Comparison of ENCODE assay signal across 13 mouse cellular contexts in genomic region chr13:37436267-37437013, GRCm38 (mm10).
"Had no signal": no experiment of that assay in that cellular context is flagged by ENCODE, and none has a peak within 500 bp of the region (broad histone marks: within the 10 kb centered on the region; RNA-seq: fewer than 3 reads in every experiment).

No protein-coding gene starts in this region.

- H3K27me3 ChIP-seq: stomach, embryonic 15.5 days had no signal

- H3K4me2 ChIP-seq: kidney, embryonic 15.5 days; liver, embryonic 13.5 days; midbrain, embryonic 15.5 days; neural tube, embryonic 12.5 days; stomach, embryonic 15.5 days had no signal

- H3K27ac ChIP-seq: kidney, embryonic 15.5 days; left cerebral cortex, adult 2 months; liver, embryonic 13.5 days; midbrain, embryonic 15.5 days; neural tube, embryonic 12.5 days; stomach, embryonic 15.5 days had no signal

- DNase-seq: kidney, postnatal 25 days; liver; liver, embryonic 13.5 days; liver, postnatal 0 days; lung, postnatal 36 days; retina, postnatal 1 day; right cerebral cortex, postnatal 4 days; thymus, postnatal 36 days had no signal

- ATAC-seq: liver, postnatal 0 days; midbrain, embryonic 15.5 days had no signal

- H3K4me3 ChIP-seq: kidney, embryonic 15.5 days; left cerebral cortex, adult 2 months; liver, embryonic 13.5 days; midbrain, embryonic 15.5 days; neural tube, embryonic 12.5 days; stomach, embryonic 15.5 days had no signal

- H3K9me3 ChIP-seq: kidney, embryonic 15.5 days; liver, embryonic 13.5 days; midbrain, embryonic 15.5 days; neural tube, embryonic 12.5 days; stomach, embryonic 15.5 days had no signal

- H3K9ac ChIP-seq: kidney, embryonic 15.5 days; liver, embryonic 13.5 days; liver, postnatal 0 days; midbrain, embryonic 15.5 days; neural tube, embryonic 12.5 days; stomach, embryonic 15.5 days had no signal

- H3K36me3 ChIP-seq: kidney, embryonic 15.5 days; liver, embryonic 13.5 days; midbrain, embryonic 15.5 days; neural tube, embryonic 12.5 days; stomach, embryonic 15.5 days had no signal
